Mouse (Mus musculus) lung, postnatal 25 days (tissue): ENCODE data around the gene Dpyd.

Experiments used
- DNase-seq: peaks from one replicate; pipeline ENCODE4 v3.0.0; 2022; ENCODE audit warnings: low spot score

The Dpyd gene

DNA sequence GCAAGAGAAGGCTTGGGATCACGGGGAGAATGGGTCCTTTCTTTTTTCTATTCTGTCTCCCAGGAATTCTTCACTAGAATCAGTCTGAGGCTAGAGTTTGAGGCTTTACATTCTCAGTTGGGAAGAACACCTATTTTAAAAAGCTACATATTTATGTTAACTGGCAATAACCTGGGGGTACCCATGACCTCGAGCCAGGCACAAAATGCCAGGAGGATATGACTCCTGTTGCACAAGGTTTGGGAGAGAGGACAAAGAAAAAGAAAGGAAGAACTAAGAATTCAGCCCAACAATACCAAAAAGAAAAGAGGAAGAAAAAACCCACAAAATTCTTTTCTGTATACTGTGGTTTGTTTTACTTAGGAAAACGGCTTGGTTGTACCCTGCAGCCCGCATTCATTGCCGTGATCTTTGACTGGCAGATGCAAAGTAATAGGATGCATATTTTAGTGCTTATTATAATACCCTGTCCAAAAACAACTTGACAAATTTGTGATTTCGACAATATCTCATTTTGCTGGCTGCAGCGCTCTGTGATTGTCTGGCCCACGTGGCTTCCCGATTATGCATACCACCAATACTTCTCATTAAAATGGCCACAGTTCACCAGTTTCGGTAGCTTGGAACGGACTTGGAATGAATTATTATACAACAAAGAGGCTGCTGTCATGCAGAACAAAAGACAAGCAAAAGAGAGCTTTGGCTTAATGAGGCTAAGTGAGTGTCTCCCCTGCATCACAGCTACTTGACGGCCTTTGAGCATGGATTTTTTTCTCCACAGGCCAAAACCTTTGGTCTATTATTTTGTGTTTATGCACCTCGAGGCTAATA, 799.8 kb downstream of the Dpyd start:
- no peak for DNase-seq

DNA sequence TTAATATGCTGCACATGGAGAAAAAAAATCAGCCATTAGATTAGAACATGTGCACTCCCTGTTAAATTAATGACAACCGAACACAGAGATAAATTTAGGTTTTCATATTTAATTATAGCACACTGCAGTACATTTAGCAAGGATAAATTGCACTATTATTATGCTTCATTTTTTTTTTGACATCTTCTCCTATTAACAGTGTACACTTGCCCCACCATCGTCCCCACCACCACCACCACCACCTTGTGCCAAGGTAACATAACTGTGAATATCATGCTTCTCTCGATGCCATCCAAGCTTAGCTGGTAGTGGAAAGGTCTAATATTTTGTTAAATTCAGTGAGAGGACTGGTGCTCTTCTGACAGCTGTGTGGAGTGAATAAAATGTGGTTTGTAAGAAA, 800.5 kb downstream of the Dpyd start:
- no peak for DNase-seq

DNA sequence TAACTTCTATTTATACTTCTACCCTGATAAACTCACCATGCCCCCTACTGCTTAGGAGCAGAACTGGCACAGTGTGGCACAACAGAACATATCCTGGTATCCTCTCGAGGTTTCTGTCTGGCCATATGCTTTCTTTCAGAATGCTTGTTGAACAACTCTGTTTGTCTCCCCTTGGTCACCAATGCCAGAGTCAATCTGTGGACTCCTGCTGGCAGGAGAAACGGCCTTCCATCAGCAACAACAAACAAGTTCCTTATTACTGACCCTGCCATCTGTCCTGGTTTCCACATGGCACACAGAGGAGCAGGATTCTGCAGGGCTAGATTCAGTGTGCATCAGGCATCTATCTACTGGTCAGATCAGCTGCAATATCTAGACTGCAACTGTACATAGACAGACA, 807.0 kb downstream of the Dpyd start:
- DNase-seq, result no peak

DNA sequence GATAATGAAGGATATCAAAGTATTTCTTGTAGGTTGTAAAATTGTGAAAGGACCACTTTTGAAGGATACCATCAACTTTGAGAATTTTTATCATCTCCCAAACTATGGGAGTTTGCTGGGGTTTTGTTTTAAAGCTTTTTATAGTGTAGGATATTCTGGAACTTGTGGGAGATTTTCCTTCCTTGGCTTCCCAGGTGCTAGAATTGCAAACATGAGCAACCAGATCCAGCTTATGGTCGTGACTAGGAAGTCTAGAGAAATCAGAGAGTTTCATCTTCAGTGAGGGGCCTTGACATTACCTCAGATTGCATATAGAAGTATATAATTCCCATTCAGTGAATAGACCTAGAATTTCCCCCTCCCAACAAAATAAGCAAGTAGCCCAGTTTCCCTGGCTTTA, 819.2 kb downstream of the Dpyd start:
- DNase-seq, result no peak

DNA sequence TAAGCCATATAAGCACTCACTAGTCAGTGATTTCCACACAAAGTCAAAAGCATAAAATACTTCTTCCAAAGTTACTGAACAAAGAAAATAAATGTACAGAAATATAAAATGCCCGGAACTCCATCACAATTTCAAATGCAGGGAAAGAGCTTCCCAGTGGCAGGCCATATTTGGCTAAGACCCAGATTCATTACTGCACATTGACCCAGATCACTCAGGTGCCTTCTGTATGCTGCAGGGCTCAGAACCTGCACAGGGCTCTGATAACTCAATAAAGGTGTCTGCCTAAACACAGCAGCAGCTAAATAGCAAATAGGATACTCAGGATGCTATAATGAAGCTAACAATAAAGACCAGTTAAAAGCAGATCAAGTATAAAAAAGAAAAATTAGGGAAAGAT, 820.5 kb downstream of the Dpyd start:
- no peak for DNase-seq

DNA sequence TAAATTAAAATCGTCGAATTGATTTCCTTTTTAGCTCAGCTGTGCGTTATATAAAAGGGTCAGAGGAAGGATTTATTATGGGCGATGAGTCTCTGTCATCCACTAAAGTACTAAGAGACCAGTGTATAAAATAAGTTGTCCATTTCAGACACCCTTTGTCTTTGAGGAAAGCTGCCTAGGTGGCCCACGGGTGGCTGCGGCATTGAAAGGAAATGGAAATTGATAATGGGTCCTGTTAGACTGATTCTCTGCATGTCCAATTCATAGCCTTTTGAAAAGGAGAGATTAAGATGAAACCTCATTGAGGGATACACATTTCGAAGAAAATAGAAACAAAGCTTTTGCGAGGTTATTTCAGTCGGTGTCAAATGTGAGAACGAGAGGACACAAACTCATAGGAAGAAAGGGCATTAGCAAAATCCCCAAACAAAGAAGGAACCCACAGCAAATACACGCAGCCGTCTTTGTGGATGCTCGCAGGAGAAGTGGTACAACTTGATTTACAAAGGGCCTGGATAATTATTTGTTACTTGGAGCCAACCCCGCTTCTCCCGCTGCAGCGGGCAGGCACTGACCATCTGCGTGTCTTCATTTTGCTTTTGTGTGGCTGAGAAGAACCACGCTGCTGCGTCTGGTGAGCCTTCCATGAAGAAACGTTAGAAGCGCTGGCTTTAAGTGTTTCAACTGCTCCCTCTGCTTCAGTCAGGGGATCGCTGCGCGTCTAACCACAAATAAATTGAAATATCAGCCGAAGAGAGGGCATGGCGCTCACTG, 825.6 kb downstream of the Dpyd start:
- DNase-seq, result no peak

DNA sequence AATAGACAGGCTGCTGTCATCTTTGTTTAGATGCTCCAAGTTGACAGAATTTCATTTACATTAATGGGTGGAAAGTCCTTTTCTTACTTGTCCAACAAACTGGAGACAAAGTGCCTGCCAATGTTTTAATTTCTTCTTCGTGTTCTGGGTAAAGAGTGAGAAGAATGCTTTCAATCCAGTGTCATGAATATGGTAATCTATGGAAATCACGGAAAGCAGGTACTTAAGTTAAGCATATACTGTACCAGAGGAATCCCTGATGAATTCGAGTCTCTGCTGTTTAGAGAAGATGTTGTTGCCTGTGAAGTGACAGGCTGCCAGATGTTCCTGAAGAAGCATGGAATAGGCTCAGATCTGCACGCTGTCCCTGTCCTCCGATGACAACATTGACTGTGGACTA, 835.3 kb downstream of the Dpyd start:
- no peak for DNase-seq

DNA sequence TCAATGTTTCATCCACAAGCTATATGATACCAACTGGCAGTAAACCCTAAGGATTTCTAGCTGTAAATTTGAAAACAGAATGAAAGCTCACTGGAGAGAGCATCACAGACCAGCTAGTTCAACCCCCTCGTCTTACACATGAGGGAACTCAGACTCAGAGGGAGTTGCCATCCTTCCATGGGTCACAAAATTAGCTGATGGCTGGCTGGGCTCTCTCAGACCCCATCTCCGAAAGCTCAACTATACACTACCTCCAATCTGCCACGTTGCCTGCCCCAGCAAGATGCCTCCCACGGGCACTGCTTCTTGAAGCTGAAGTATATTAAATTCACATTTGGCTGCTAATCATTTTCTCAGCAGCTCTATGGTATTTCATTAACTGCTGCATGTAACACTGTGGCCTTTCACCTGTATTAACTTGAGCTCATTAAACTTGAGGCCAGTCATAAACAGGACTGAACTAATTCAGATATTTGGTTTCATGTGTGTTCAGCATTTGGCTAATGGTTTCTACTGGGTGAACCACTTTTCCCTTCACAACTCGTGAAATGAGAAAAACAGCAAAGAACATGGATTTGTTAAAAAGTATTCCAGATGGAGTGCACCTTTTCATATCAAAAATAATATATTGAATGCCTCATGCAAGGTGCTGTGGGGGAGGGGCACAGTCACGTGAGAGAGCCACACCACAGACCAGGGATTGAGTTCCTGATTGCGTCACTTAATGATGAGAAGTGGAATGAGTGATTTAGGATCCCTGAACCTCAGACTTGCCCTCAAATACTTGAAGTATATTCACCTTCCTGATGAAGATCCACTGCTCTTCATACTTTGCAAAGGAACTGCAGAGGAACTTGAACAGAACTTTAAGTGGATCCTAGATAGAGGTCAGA, 841.2 kb downstream of the Dpyd start:
- no peak for DNase-seq

DNA sequence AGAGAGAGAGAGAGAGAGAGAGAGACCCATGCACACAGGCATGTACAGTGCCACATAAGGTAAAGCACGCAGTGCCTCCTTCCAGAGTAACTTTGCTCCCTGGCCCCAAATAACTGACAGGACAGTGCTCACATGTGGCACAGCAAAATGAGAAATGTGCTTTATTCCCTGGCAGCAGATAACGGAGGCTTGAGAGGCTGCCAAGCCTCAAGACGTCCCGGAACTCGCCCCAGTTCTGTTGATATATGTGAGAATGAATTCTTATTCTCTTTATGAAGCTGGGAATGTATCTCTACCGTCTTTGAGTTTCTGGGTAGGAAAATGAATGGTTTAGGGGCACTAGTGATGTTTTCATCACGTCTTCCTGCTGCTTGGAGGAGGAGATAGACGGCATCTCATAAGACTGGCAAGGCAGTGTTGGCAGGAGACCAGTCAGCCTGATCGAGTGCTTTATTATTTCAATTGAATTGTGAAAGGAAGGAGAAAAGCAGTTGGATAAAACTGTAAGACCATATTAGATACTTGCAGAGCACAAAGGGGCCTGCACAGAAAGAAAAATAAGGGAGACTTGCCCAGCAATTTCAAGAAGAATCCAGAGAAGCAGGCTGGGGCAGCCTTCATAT, 857.3 kb downstream of the Dpyd start:
- no peak for DNase-seq

DNA sequence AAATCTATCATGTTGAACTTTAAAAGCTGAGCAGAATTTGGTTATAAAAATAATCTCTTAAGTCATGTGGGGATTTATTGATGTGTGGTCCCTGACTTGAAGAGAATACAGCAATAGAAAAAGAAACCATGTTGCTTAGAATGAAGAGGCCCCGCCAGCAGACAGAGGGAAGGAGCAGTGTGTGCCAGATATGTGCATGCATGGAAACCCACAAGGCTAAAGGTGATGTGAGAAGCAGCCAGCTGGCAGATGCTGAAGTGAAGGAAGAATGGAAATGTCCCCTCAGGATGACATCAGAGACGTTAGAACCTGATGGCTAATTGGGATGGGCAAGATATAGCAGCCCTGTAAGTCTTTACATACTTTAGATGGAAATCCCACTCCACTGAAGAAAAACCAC, 857.8 kb downstream of the Dpyd start:
- DNase-seq, result no peak

DNA sequence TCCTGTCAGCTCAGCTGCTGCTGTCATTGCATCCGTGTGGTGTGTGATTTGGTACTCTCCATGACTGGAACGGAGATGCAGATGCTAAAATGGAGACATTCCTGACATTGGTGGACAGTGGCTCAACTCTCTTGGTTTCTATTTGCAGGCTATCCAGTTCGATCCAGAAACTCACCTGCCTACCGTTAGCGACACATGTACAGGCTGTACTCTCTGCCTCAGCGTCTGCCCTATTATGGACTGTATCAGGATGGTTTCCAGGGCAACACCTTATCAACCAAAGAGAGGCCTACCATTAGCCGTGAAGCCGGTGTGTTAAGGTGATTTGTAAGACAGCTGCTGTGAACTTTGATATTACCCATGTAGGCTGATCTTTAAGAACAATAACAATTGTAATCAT, 869.4 kb downstream of the Dpyd start:
- DNase-seq, result no peak

DNA sequence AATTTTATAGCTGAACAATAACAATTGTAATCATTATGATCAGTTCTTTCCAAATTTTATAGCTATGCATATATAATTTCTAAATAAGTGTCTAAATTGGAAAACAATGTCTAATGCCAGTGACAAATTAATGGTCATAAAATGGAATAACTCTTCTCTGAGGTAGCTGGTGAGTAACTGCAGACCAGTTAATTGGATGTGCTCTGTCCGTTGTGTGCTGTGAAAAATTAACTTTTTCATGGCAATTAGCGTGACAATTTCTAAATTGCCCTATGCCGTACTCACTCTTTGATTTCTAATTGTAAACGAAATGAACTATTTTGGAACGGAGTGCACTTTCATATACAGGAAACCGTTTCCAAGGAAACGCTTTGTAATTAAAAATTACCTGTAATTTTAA, 869.8 kb downstream of the Dpyd start:
- DNase-seq, result no peak

DNA sequence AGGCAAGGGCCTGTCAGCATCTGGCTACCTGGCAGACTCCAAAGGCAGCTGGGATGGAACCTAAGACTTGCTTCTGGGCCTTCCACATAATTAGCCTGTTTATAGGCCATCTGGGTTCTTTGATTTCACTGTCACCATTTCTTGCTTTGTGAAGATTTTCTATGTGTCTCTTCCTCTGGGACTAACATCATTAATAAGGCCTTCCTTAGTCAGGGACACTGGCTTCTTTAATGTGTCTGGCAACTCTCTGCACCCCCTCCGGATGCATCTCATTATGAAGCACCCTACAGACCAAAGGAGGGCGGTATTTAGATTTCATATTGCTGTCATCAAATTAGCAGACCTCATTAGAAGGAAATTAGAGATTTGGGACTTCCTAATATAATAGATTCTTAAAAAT, 885.6 kb downstream of the Dpyd start:
- no peak for DNase-seq

DNA sequence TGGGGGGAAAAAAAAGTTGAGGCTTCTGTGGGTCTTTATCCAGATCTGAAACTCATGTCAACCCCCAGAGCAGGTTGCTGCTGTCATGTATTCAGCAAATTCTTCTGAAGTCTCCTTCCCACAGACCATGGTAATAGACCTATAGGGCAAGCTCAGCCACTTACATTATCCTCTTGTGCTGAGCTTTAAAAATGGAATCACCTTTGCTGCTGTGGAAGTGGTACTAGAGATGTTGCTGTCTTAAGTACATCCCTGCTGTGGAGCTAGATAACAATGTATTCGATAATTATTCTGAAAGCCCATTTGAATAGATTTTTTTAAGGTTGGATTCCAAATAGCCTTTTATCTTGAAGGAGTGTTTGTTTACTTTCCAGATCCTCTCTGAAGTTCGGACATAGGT, 902.1 kb downstream of the Dpyd start:
- DNase-seq, result no peak

DNA sequence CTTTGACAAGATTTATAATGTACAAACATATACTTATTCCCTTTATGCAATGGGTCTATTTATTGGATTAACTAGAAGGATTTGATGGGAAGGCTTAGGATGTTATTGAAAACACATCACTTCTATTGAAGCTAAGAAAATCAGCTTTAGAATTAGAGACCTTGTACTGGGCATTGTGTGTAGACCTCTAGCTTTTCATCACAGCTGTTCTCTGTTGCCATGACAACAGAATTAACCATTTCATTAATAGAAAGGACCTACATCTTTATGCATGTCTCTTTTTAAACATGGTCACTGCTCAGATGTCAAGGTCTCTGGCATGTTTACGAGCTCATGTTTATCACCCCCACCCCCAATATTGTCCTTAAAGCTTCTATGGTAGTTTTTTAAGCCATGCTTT, 902.5 kb downstream of the Dpyd start:
- DNase-seq, result no peak

DNA sequence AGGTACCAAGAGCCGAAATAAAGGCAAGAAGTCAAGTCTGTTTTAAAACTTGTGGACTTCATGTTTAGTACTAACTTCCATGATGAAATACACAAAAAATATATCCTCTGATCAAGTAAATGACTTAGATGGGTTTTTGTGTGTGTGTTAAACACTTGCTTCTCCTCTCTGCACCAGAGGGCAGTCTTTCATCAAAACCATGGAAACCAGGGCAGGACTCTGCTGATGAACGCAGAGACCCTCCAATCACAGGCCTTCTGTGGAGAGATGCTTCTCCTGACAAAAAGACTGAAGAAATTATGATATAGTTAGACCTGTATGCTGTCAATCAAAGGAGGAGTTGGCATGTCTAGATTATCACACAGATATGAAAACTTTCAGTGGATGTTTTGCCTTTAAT, 905.8 kb downstream of the Dpyd start:
- no peak for DNase-seq
